Mouse (Mus musculus) midbrain, embryonic 14.5 days (tissue): Measurements from ENCODE around the gene Olfr1356. TPM values are rescaled to one million over a fixed set of nuclear protein-coding genes. Genes with fewer than 3 reads are reported as not detected.
"Not testable (repeated sequence)": the region's sequence is repeated elsewhere in the genome, so short reads cannot be mapped to it uniquely, and the experiment has no call there.

ENCODE experiments used
- ATAC-seq: fragments of 200-750 bp; cut with Nextera tagmentation; 2 replicates; pipeline ENCODE4 v1.8.0; 2017; ENCODE audit warnings: moderate number of reproducible peaks, moderate library complexity; ENCODE audit not compliant: low FRiP score, low TSS enrichment
- DNase-seq: peaks from one replicate; pipeline ENCODE4 v3.0.0-alpha.2; 2015
- H3K27ac ChIP-seq: fragments of 300-500 bp; sonication (generic); replicated peaks from 2 replicates; pipeline ENCODE4 v1.5.1; 2014; ENCODE audit warnings: mild to moderate bottlenecking, low read depth, low read length, moderate library complexity
- H3K27me3 ChIP-seq: fragments of 300-500 bp; sonication (generic); 2 replicates; pipeline ENCODE4 v1.6.1; 2014; ENCODE audit warnings: low read length, control low read depth, mixed read lengths; ENCODE audit not compliant: control insufficient read depth, insufficient read depth
- H3K36me3 ChIP-seq: fragments of 300-500 bp; sonication (generic); 2 replicates; pipeline ENCODE4 v1.6.1; 2014; ENCODE audit warnings: low read length, control low read depth; ENCODE audit not compliant: control insufficient read depth, insufficient read depth
- H3K4me1 ChIP-seq: fragments of 300-500 bp; sonication (generic); 2 replicates; pipeline ENCODE4 v1.6.1; 2014; ENCODE audit warnings: mild to moderate bottlenecking, antibody characterized with exemption, low read length, control low read depth; ENCODE audit not compliant: control insufficient read depth, insufficient read depth
- H3K4me2 ChIP-seq: fragments of 300-500 bp; sonication (generic); 2 replicates; pipeline ENCODE4 v1.6.1; 2014; ENCODE audit warnings: mild to moderate bottlenecking, low read length, moderate library complexity
- H3K4me3 ChIP-seq: fragments of 300-500 bp; sonication (generic); replicated peaks from 2 replicates; pipeline ENCODE4 v1.5.1; 2014; ENCODE audit warnings: low read depth, low read length
- H3K9ac ChIP-seq: fragments of 300-500 bp; sonication (generic); replicated peaks from 2 replicates; pipeline ENCODE4 v1.6.1; 2014; ENCODE audit warnings: mild to moderate bottlenecking, low read length, moderate library complexity
- H3K9me3 ChIP-seq: fragments of 300-500 bp; sonication (generic); 2 replicates; pipeline ENCODE4 v1.6.1; 2016; ENCODE audit warnings: low read length, control low read depth, mixed read lengths; ENCODE audit not compliant: control insufficient read depth
- WGBS: fragments of 180-500 bp; shearing (Covaris S2); extraction: QIAGEN DNeasy Blood & Tissue Kit; methylation state at CpG from one replicate; pipeline ENCODE4 v1.1.7; 2014; 5-methylcytosine and 5-hydroxymethylcytosine counted together
- polyA plus RNA-seq: library from polyadenylated mRNA; unstranded; fragments of >200 nt; fragmentation: Nextera tagmentation; extraction: Ambion mirVana; gene quantifications from 2 replicates; pipeline ENCODE4 v1.2.1, GENCODE M21; 2014

The Olfr1356 gene
- not detected in 2 replicates for polyA plus RNA-seq

GRCm38 (mm10) chr10:78852066-78852465 is at the start of gene Olfr1356:
Gene Olfr1356 (minus strand): TSS chr10:78852166.
- Histone ChIP-seq H3K4me1 (no peaks in the 10 kb centered on the region), H3K9ac (no peak within 1 kb of the TSS), H3K27me3 (no peaks in the 10 kb centered on the region), H3K4me2 (no peak within 1 kb of the TSS), H3K4me3 (no peak within 1 kb of the TSS), H3K9me3 (no peaks in the 10 kb centered on the region), H3K27ac (no peak within 1 kb of the TSS), H3K36me3 (no peaks in the 10 kb centered on the region)
- no peak for DNase-seq
- 92% methylated on average over 2 of the region's 2 CpGs for WGBS
- ATAC-seq: no peak

GRCm38 (mm10) chr10:78875240-78875639 is 23.3 kb upstream of the Olfr1356 start, which contains the start of gene Olfr1355:
Gene Olfr1355 (plus strand): TSS chr10:78875540.
- WGBS: 78% methylated on average over 2 of the region's 2 CpGs
- H3K27ac ChIP-seq: no peak within 1 kb of the TSS
- ATAC-seq: no peak

GRCm38 (mm10) chr10:78840456-78840855 is 11.5 kb downstream of the Olfr1356 start:
- H3K4me3 ChIP-seq, H3K36me3 ChIP-seq, DNase-seq, H3K4me2 ChIP-seq, H3K9ac ChIP-seq, ATAC-seq, H3K4me1 ChIP-seq, H3K27me3 ChIP-seq, H3K27ac ChIP-seq, H3K9me3 ChIP-seq: not testable (repeated sequence)
- 93% methylated on average over 12 of the region's 12 CpGs for WGBS

More at GRCm38 (mm10) chr10:78875240-78875639, 23.3 kb upstream of the Olfr1356 start, which contains the start of gene Olfr1355:
- no peak for DNase-seq
- no peaks in the 10 kb centered on the region for H3K4me1 ChIP-seq
- H3K9ac ChIP-seq: no peak within 1 kb of the TSS
- no peaks in the 10 kb centered on the region for H3K36me3 ChIP-seq
- no peak within 1 kb of the TSS for H3K4me2 ChIP-seq
- H3K4me3 ChIP-seq: no peak within 1 kb of the TSS
- 0 out of 2 replicates have a peak, but pooled peaks cover 4% of the 10 kb centered on the region for H3K9me3 ChIP-seq
- no peaks in the 10 kb centered on the region for H3K27me3 ChIP-seq

GRCm38 (mm10) chr10:78812358-78813060 is 39.5 kb downstream of the Olfr1356 start:
- WGBS: 26% methylated on average over 6 of the region's 6 CpGs
- DNase-seq: peak; percentile 79
- H3K4me2 ChIP-seq: 0 out of 2 replicates have a peak overlapping the region, but pooled peaks have one; percentile 7
- H3K4me1 ChIP-seq: no peaks in the 10 kb centered on the region
- no peak overlapping the region for H3K9ac ChIP-seq
- no peaks in the 10 kb centered on the region for H3K36me3 ChIP-seq
- no peaks in the 10 kb centered on the region for H3K9me3 ChIP-seq
- H3K27ac ChIP-seq: 0 out of 2 replicates have a peak overlapping the region, but pooled peaks have one; percentile 20
- no peaks in the 10 kb centered on the region for H3K27me3 ChIP-seq
- peak; percentile 87 for ATAC-seq
- no peak overlapping the region for H3K4me3 ChIP-seq

- DNase-seq: no peak
- WGBS: 83% methylated on average over 2 of the region's 2 CpGs
- Histone ChIP-seq H3K4me3 (no peak overlapping the region), H3K27ac (no peak overlapping the region), H3K4me1 (no peaks in the 10 kb centered on the region), H3K4me2 (no peak overlapping the region), H3K9me3 (no peaks in the 10 kb centered on the region), H3K9ac (no peak overlapping the region), H3K27me3 (no peaks in the 10 kb centered on the region), H3K36me3 (no peaks in the 10 kb centered on the region)
- no peak for ATAC-seq
These were observed 50.5 kb downstream of the Olfr1356 start for GRCm38 (mm10) chr10:78801449-78801848.

Other genes with a start within 250 kb of the Olfr1356 start
- gene Olfr1357, start 234.1 kb downstream of the Olfr1356 start, polyA plus RNA-seq: not detected in 2 replicates
- not detected in 2 replicates for gene Casp14, start 133.9 kb downstream of the Olfr1356 start, polyA plus RNA-seq
- 0.34 and 0.43 TPM in 2 replicates for gene Ccdc105, start 99.1 kb downstream of the Olfr1356 start, polyA plus RNA-seq
- 6.6 and 10.3 TPM in 2 replicates for gene Slc1a6, start 71.7 kb downstream of the Olfr1356 start, polyA plus RNA-seq
- not detected in 2 replicates for gene Olfr1355, start 23.4 kb upstream of the Olfr1356 start, polyA plus RNA-seq
- gene Olfr1354, start 61.0 kb upstream of the Olfr1356 start, polyA plus RNA-seq: not detected in 2 replicates
- not detected in 2 replicates for gene Olfr8, start 98.5 kb upstream of the Olfr1356 start, polyA plus RNA-seq
- gene Olfr1353, start 111.1 kb upstream of the Olfr1356 start, polyA plus RNA-seq: not detected in 2 replicates
- gene Olfr1352, start 128.9 kb upstream of the Olfr1356 start, polyA plus RNA-seq: not detected in 2 replicates
- gene Olfr1351, start 160.3 kb upstream of the Olfr1356 start, polyA plus RNA-seq: 0.08 TPM in 1 of 2 replicates, not detected in the other
- gene Olfr57, start 176.6 kb upstream of the Olfr1356 start, polyA plus RNA-seq: 0.27 and 0.59 TPM in 2 replicates
- gene 2610008E11Rik, start 245.4 kb upstream of the Olfr1356 start, polyA plus RNA-seq: 51.2 and 68.4 TPM in 2 replicates